Mouse (Mus musculus) forebrain, embryonic 12.5 days (tissue): Measurements from ENCODE around the gene Slit1. TPM values are rescaled to one million over a fixed set of nuclear protein-coding genes. Genes with fewer than 3 reads are reported as not detected.

Source experiments
- ATAC-seq: fragments of 200-750 bp; cut with Nextera tagmentation; 2 replicates; pipeline ENCODE4 v1.8.0; 2017; ENCODE audit warnings: moderate TSS enrichment; ENCODE audit not compliant: low FRiP score
- H3K27ac ChIP-seq: fragments of 300-500 bp; sonication (generic); 2 replicates; pipeline ENCODE4 v1.5.1; 2016; ENCODE audit warnings: mild to moderate bottlenecking
- H3K27me3 ChIP-seq: fragments of 300-500 bp; sonication (generic); 2 replicates; pipeline ENCODE4 v1.6.1; 2016; ENCODE audit warnings: mild to moderate bottlenecking
- H3K36me3 ChIP-seq: fragments of 300-500 bp; sonication (generic); replicated peaks from 2 replicates; pipeline ENCODE4 v1.6.1; 2016; ENCODE audit warnings: mild to moderate bottlenecking
- H3K4me1 ChIP-seq: fragments of 300-500 bp; sonication (generic); 2 replicates; pipeline ENCODE4 v1.6.1; 2016
- H3K4me2 ChIP-seq: fragments of 300-500 bp; sonication (generic); 2 replicates; pipeline ENCODE4 v1.6.1; 2016; ENCODE audit warnings: mild to moderate bottlenecking, moderate library complexity
- H3K4me3 ChIP-seq: fragments of 300-500 bp; sonication (generic); replicated peaks from 2 replicates; pipeline ENCODE4 v1.5.1; 2016; ENCODE audit warnings: mild to moderate bottlenecking
- H3K9ac ChIP-seq: fragments of 300-500 bp; sonication (generic); 2 replicates; pipeline ENCODE4 v1.6.1; 2016; ENCODE audit warnings: mild to moderate bottlenecking
- H3K9me3 ChIP-seq: fragments of 300-500 bp; sonication (generic); 2 replicates; pipeline ENCODE4 v1.6.1; 2016
- WGBS: fragments of 180-500 bp; shearing (Covaris S2); methylation state at CpG from one replicate; pipeline ENCODE4 v1.1.7; 2016; 5-methylcytosine and 5-hydroxymethylcytosine counted together
- polyA plus RNA-seq: library from polyadenylated mRNA; unstranded; fragments of >200 nt; fragmentation: Nextera tagmentation; extraction: Ambion mirVana; gene quantifications from 2 replicates; pipeline ENCODE4 v1.2.1, GENCODE M21; 2016

Gene Slit1
- polyA plus RNA-seq, 1 experiment from 2014 or later = 11.0 TPM

GRCm38 (mm10) chr19:41661466-41661865 lies 82.0 kb downstream of the Slit1 start:
- no peak overlapping the region for H3K4me3 ChIP-seq
- no peaks in the 10 kb centered on the region for H3K9me3 ChIP-seq
- no peak for ATAC-seq
- H3K4me1 ChIP-seq = peaks cover 63% of the 10 kb centered on the region
- H3K4me2 ChIP-seq = no peak overlapping the region
- H3K36me3 ChIP-seq = no peaks in the 10 kb centered on the region
- peaks cover 83% of the 10 kb centered on the region for H3K27me3 ChIP-seq
- H3K27ac ChIP-seq = no peak overlapping the region
- H3K9ac ChIP-seq = no peak overlapping the region
- 67% methylated on average over 13 of the region's 13 CpGs for WGBS

- ATAC-seq = no peak
- Histone ChIP-seq H3K9ac (no peak overlapping the region), H3K4me3 (no peak overlapping the region), H3K27ac (no peak overlapping the region), H3K4me1 (peaks cover 68% of the 10 kb centered on the region), H3K9me3 (no peaks in the 10 kb centered on the region), H3K27me3 (peaks cover 81% of the 10 kb centered on the region), H3K36me3 (no peaks in the 10 kb centered on the region), H3K4me2 (no peak overlapping the region)
- WGBS = 19% methylated on average over 4 of the region's 4 CpGs
These were observed 82.5 kb downstream of the Slit1 start for GRCm38 (mm10) chr19:41660999-41661374.

DNA sequence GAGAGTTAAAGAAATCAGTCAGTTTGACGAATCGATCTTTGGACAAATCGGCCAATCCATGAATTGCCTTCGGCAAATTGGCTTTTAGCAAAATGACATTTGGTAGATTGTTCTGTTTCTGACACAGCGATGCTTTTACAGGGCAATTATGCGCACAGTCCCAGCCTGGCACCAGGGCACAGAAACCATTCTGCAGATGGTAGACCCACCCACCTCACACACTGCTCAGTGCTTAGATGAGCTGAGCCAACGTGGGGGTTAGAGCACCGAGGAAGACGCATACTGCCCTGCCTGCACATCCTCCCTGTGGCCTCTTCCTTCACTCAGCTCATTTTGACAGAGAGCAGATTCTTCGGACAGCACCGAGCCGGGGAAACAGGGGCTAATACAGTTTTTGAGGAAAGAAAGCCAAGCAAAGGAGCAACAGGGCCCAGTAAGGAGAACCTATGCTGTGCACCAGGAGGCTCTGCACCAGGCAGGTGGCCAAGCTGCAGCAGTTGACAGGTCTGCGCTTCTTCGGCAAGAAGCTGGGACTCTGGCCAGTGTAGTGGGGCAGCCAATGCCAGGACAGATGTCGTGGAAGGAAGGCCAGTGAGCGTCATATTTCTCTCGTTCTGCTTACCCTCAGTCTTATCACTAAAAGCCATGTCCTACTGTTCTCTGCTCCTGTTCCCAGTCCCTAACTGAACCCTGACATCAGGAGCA lies 83.0 kb downstream of the Slit1 start:
- H3K4me2 ChIP-seq = no peak overlapping the region
- no peak overlapping the region for H3K27ac ChIP-seq
- H3K4me1 ChIP-seq = peaks cover 71% of the 10 kb centered on the region
- no peaks in the 10 kb centered on the region for H3K9me3 ChIP-seq
- H3K36me3 ChIP-seq = no peaks in the 10 kb centered on the region
- H3K9ac ChIP-seq = no peak overlapping the region
- H3K27me3 ChIP-seq = peaks cover 78% of the 10 kb centered on the region
- H3K4me3 ChIP-seq = no peak overlapping the region
- ATAC-seq = no peak
- WGBS = 72% methylated on average over 17 of the region's 17 CpGs

- ATAC-seq = no peak
- H3K4me3 ChIP-seq = no peak overlapping the region
- no peak overlapping the region for H3K27ac ChIP-seq
- 11% methylated on average over 9 of the region's 9 CpGs for WGBS
- peak overlapping the region; percentile 6; the same call in 1 of the 2 replicates for H3K4me2 ChIP-seq
- H3K9me3 ChIP-seq = no peaks in the 10 kb centered on the region
- H3K4me1 ChIP-seq = peaks cover 63% of the 10 kb centered on the region
- H3K27me3 ChIP-seq = peaks cover 77% of the 10 kb centered on the region
- H3K36me3 ChIP-seq = no peaks in the 10 kb centered on the region
- H3K9ac ChIP-seq = no peak overlapping the region
These were observed 86.0 kb downstream of the Slit1 start for GRCm38 (mm10) chr19:41657446-41657845.

GRCm38 (mm10) chr19:41656671-41657070 lies 86.8 kb downstream of the Slit1 start:
- ATAC-seq = no peak
- 74% methylated on average over 14 of the region's 14 CpGs for WGBS

GRCm38 (mm10) chr19:41655970-41656369 lies 87.5 kb downstream of the Slit1 start:
- no peak overlapping the region for H3K4me2 ChIP-seq
- peaks cover 75% of the 10 kb centered on the region for H3K27me3 ChIP-seq
- WGBS = 6% methylated on average over 9 of the region's 9 CpGs
- no peak overlapping the region; the same call in 1 of the 2 replicates for H3K9ac ChIP-seq
- ATAC-seq = peak; percentile 64
- H3K4me1 ChIP-seq = peaks cover 70% of the 10 kb centered on the region
- H3K9me3 ChIP-seq = no peaks in the 10 kb centered on the region
- no peak overlapping the region for H3K4me3 ChIP-seq
- 0 out of 2 replicates have a peak overlapping the region, but pooled peaks have one; percentile 42 for H3K27ac ChIP-seq
- no peaks in the 10 kb centered on the region for H3K36me3 ChIP-seq

More at GRCm38 (mm10) chr19:41656671-41657070, 86.8 kb downstream of the Slit1 start:
- Histone ChIP-seq H3K27ac (no peak overlapping the region), H3K9ac (no peak overlapping the region), H3K4me2 (no peak overlapping the region), H3K9me3 (no peaks in the 10 kb centered on the region), H3K4me3 (no peak overlapping the region), H3K36me3 (no peaks in the 10 kb centered on the region), H3K27me3 (peaks cover 75% of the 10 kb centered on the region), H3K4me1 (peaks cover 69% of the 10 kb centered on the region)

- Histone ChIP-seq H3K9me3 (no peaks in the 10 kb centered on the region), H3K4me2 (no peak overlapping the region), H3K9ac (peak overlapping the region; percentile 7; the same call in 1 of the 2 replicates), H3K27ac (0 out of 2 replicates have a peak overlapping the region, but pooled peaks have one; percentile 42), H3K4me1 (peaks cover 70% of the 10 kb centered on the region), H3K27me3 (peaks cover 75% of the 10 kb centered on the region), H3K36me3 (no peaks in the 10 kb centered on the region), H3K4me3 (no peak overlapping the region)
- peak; percentile 24; the same call in 1 of the 2 replicates for ATAC-seq
- 18% methylated on average over 6 of the region's 6 CpGs for WGBS
These were observed 88.2 kb downstream of the Slit1 start for GRCm38 (mm10) chr19:41655089-41655783.

DNA sequence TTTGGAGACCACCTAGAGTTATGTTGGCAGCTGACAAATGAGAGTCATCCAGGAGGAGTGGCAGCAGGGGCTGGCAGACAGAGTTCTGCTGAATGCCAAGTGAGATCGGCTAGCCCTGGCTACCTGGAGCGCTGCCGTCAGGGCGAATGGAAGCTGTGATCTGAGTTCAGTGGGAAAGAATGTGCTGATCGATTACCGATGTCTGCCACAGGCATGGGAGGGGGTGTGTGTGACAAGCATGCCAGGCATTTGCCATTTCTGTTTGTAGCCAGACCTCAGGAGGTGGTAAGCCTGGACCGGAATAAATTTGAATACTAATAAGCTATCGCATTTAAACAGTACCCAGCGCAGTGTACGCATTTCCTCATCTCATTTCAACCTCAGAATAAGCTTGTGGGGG lies 91.5 kb downstream of the Slit1 start:
- no peaks in the 10 kb centered on the region for H3K9me3 ChIP-seq
- H3K27ac ChIP-seq = no peak overlapping the region
- peaks cover 74% of the 10 kb centered on the region for H3K27me3 ChIP-seq
- no peak overlapping the region for H3K4me3 ChIP-seq
- peaks cover 67% of the 10 kb centered on the region for H3K4me1 ChIP-seq
- no peaks in the 10 kb centered on the region for H3K36me3 ChIP-seq
- H3K9ac ChIP-seq = no peak overlapping the region
- no peak overlapping the region; the same call in 1 of the 2 replicates for H3K4me2 ChIP-seq
- peak; percentile 45; the same call in 1 of the 2 replicates for ATAC-seq
- WGBS = 19% methylated on average over 10 of the region's 10 CpGs

GRCm38 (mm10) chr19:41649394-41649793 lies 94.1 kb downstream of the Slit1 start:
- no peak overlapping the region for H3K4me2 ChIP-seq
- H3K27me3 ChIP-seq = peaks cover 60% of the 10 kb centered on the region
- H3K4me3 ChIP-seq = no peak overlapping the region
- no peak overlapping the region for H3K9ac ChIP-seq
- 41% methylated on average over 10 of the region's 10 CpGs for WGBS
- H3K9me3 ChIP-seq = 0 out of 2 replicates have a peak, but pooled peaks cover under 1% of the 10 kb centered on the region
- H3K27ac ChIP-seq = no peak overlapping the region
- H3K4me1 ChIP-seq = peaks cover 43% of the 10 kb centered on the region
- no peak for ATAC-seq
- H3K36me3 ChIP-seq = no peaks in the 10 kb centered on the region

DNA sequence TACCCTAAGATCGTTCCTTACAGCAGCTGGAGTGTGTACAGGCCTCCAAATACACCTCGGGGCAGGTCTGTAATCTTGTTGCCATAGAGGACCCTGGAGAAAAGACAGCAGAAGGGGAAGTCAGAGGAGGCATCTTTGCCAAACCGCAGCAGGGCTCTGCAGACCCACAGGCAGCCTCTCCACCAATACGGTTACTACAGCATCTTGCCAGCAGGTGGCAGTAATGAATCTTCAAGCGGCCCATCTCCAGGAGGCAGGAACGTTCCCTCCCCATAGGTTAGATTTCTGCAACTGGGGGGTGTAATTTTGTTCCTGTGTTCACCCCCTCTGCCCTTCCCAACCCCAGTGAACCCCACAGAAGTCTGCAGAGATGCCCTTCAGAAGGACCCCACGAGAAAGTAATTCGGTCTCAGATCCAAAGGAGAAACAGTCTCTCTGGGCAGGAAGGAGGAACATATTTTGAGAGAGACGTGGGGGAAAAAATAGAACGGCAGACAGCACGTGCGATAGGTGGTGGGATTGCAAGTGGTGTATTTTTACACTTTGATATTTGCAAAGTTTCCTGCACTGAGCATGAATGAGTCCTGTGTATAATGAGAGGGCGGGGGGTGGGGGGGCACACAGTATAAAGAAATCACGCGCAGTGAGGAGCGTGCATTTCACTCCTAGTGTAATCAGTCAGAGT lies 96.4 kb downstream of the Slit1 start:
- Histone ChIP-seq H3K4me1 (peaks cover 31% of the 10 kb centered on the region), H3K4me2 (no peak overlapping the region), H3K4me3 (no peak overlapping the region), H3K36me3 (no peaks in the 10 kb centered on the region), H3K27me3 (peaks cover 44% of the 10 kb centered on the region), H3K27ac (no peak overlapping the region), H3K9me3 (0 out of 2 replicates have a peak, but pooled peaks cover 4% of the 10 kb centered on the region), H3K9ac (no peak overlapping the region)
- 0 out of 2 replicates have a peak, but pooled peaks have one; percentile 56 for ATAC-seq
- 44% methylated on average over 16 of the region's 16 CpGs for WGBS

- H3K9ac ChIP-seq = no peak overlapping the region
- H3K9me3 ChIP-seq = 0 out of 2 replicates have a peak, but pooled peaks cover 4% of the 10 kb centered on the region
- no peak overlapping the region for H3K4me3 ChIP-seq
- H3K4me2 ChIP-seq = no peak overlapping the region
- H3K27me3 ChIP-seq = peaks cover 10% of the 10 kb centered on the region
- H3K36me3 ChIP-seq = no peaks in the 10 kb centered on the region
- WGBS = 43% methylated on average over 11 of the region's 11 CpGs
- 0 out of 2 replicates have a peak, but pooled peaks cover 2% of the 10 kb centered on the region for H3K4me1 ChIP-seq
- no peak overlapping the region for H3K27ac ChIP-seq
- ATAC-seq = no peak
These were observed 100.5 kb downstream of the Slit1 start for GRCm38 (mm10) chr19:41643010-41643409.

GRCm38 (mm10) chr19:41634999-41635398 lies 108.5 kb downstream of the Slit1 start:
- H3K9me3 ChIP-seq = no peaks in the 10 kb centered on the region
- H3K9ac ChIP-seq = no peak overlapping the region
- H3K4me2 ChIP-seq = no peak overlapping the region
- no peak for ATAC-seq
- no peak overlapping the region for H3K27ac ChIP-seq
- H3K4me1 ChIP-seq = no peaks in the 10 kb centered on the region; the same call in 1 of the 2 replicates
- peaks cover 4% of the 10 kb centered on the region; the same call in 1 of the 2 replicates for H3K27me3 ChIP-seq
- no peak overlapping the region for H3K4me3 ChIP-seq
- WGBS = 76% methylated on average over 6 of the region's 6 CpGs
- H3K36me3 ChIP-seq = peaks cover 2% of the 10 kb centered on the region; the same call in 1 of the 2 replicates
